Mouse (Mus musculus) intestine, postnatal 0 days (tissue): ENCODE data around the gene 1700057G04Rik. TPM values are rescaled to one million over a fixed set of nuclear protein-coding genes. Genes with fewer than 3 reads are reported as not detected.

Source experiments
- ATAC-seq: fragments of 200-750 bp; cut with Nextera tagmentation; 2 replicates; pipeline ENCODE4 v1.8.0; 2017; ENCODE audit warnings: mild to moderate bottlenecking, moderate TSS enrichment, moderate library complexity
- H3K27ac ChIP-seq: fragments of 300-500 bp; sonication (generic); 2 replicates; pipeline ENCODE4 v1.5.1; 2014; ENCODE audit warnings: mild to moderate bottlenecking, low read depth, low read length, moderate library complexity
- H3K27me3 ChIP-seq: fragments of 300-500 bp; sonication (generic); replicated peaks from 2 replicates; pipeline ENCODE4 v1.6.1; 2014; ENCODE audit warnings: low read length, mixed read lengths; ENCODE audit not compliant: control insufficient read depth, insufficient read depth
- H3K36me3 ChIP-seq: fragments of 300-500 bp; sonication (generic); 2 replicates; pipeline ENCODE4 v1.6.1; 2014; ENCODE audit warnings: mild to moderate bottlenecking, moderate library complexity; ENCODE audit not compliant: control insufficient read depth, insufficient read depth
- H3K4me1 ChIP-seq: fragments of 300-500 bp; sonication (generic); replicated peaks from 2 replicates; pipeline ENCODE4 v1.6.1; 2014; ENCODE audit warnings: antibody characterized with exemption, low read length, mixed read lengths; ENCODE audit not compliant: control insufficient read depth, insufficient read depth
- H3K4me2 ChIP-seq: fragments of 300-500 bp; sonication (generic); replicated peaks from 2 replicates; pipeline ENCODE4 v1.6.1; 2014; ENCODE audit warnings: low read depth, mild to moderate bottlenecking, moderate library complexity
- H3K4me3 ChIP-seq: fragments of 300-500 bp; sonication (generic); 2 replicates; pipeline ENCODE4 v1.5.1; 2014; ENCODE audit warnings: low read depth, low read length
- H3K9ac ChIP-seq: fragments of 300-500 bp; sonication (generic); 2 replicates; pipeline ENCODE4 v1.6.1; 2014; ENCODE audit warnings: mild to moderate bottlenecking, low read depth, low read length
- H3K9me3 ChIP-seq: fragments of 300-500 bp; sonication (generic); 2 replicates; pipeline ENCODE4 v1.6.1; 2016; ENCODE audit warnings: mixed run types; ENCODE audit not compliant: control insufficient read depth
- CTCF ChIP-seq: sonication (generic); IDR thresholded peaks from 2 replicates; pipeline ENCODE4 v1.5.1; 2016; ENCODE audit warnings: low read depth, mild to moderate bottlenecking, control low read depth, antibody characterized with exemption, moderate library complexity
- WGBS: fragments of 180-500 bp; shearing (Covaris S2); extraction: QIAGEN DNeasy Blood & Tissue Kit; methylation state at CpG from one replicate; pipeline ENCODE4 v1.1.7; 2014; 5-methylcytosine and 5-hydroxymethylcytosine counted together
- microRNA-seq: library from miRNA; unstranded; fragments of <30 nt; microRNA quantifications from one replicate; pipeline ENCODE4, GENCODE M21; 2016
- polyA plus RNA-seq: library from polyadenylated mRNA; unstranded; fragments of >200 nt; fragmentation: Nextera tagmentation; extraction: Ambion mirVana; gene quantifications from 2 replicates; pipeline ENCODE4 v1.2.1, GENCODE M21; 2015

Gene 1700057G04Rik
- polyA plus RNA-seq, 1 experiment from 2014 or later, result not detected

DNA sequence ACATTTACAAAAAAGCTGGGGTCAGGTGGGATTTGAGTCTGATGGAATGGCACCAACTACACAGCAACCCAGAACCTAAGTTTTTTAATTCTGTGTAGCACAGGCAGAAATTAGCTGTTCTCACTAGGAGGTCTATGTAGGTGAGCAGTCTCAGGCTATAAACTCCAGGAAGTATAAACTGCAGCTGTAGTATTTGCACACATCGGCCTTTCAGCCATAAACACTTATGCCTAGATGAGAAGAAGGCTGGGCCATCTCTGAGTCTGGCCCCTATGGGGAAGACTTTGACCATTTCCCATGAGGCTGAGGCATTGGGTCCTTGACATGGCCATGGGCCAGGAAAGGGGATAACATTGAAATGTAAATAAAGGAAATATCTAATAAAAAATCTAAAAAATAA is 76.7 kb downstream of the 1700057G04Rik start:
- WGBS, result 39% methylated on average over 1 of the region's 1 CpGs
- H3K4me2 ChIP-seq, result no peak overlapping the region
- H3K9ac ChIP-seq, result no peak overlapping the region
- H3K4me1 ChIP-seq, result no peaks in the 10 kb centered on the region
- H3K4me3 ChIP-seq, result no peak overlapping the region
- H3K27me3 ChIP-seq, result no peaks in the 10 kb centered on the region
- no peak for TF ChIP-seq CTCF
- no peaks in the 10 kb centered on the region for H3K36me3 ChIP-seq
- no peaks in the 10 kb centered on the region for H3K9me3 ChIP-seq
- ATAC-seq, result peak; percentile 69; the same call in 1 of the 2 replicates
- H3K27ac ChIP-seq, result no peak overlapping the region

DNA sequence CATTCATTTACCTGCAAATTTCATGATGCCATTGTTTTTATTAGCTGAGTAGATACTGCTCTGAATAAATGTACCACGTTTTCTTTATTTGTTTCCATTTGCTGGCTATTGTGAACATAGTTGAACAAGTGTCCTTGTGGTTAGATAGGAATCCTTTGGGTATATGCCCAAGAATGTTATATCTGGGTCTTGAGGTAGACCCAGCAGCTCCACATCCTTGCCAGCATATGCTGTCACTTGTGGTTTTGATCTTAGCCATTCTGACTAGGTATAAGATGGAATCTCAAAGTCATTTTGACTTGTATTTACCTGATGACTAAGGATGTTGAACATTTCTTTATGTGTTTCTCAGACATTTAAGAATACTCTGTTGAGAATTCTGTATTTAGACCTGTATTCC is 77.7 kb downstream of the 1700057G04Rik start:
- Histone ChIP-seq H3K4me2 (no peak overlapping the region), H3K9ac (no peak overlapping the region), H3K9me3 (no peaks in the 10 kb centered on the region), H3K27ac (no peak overlapping the region), H3K4me1 (no peaks in the 10 kb centered on the region), H3K36me3 (no peaks in the 10 kb centered on the region), H3K27me3 (no peaks in the 10 kb centered on the region), H3K4me3 (no peak overlapping the region)
- ATAC-seq, result no peak
- WGBS, result 86% methylated on average over 1 of the region's 1 CpGs
- TF ChIP-seq CTCF, result no peak

DNA sequence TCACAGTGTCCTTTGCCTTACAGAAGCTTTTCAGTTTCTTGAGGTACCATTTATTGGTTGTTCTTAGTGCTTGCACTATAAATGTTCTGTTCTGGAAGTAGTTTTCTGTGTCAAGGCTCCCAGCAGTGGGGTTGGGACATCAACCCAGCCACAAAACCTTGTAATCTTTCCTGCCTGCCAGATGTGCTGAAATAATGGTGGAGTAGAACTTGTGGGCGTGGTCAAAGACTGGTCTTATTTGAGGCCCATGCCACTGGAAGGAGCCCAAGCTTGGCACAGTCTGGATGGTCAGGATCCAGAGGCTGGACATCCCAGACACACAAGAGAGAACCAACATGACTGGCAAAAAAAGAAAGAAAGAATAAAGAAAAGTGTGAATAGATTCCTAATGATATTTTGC is 78.2 kb downstream of the 1700057G04Rik start:
- Histone ChIP-seq H3K36me3 (no peaks in the 10 kb centered on the region), H3K4me1 (no peaks in the 10 kb centered on the region), H3K9ac (no peak overlapping the region), H3K9me3 (no peaks in the 10 kb centered on the region), H3K4me2 (no peak overlapping the region), H3K27ac (no peak overlapping the region), H3K27me3 (no peaks in the 10 kb centered on the region), H3K4me3 (no peak overlapping the region)
- 83% methylated on average over 1 of the region's 1 CpGs for WGBS
- ATAC-seq, result no peak
- TF ChIP-seq CTCF, result no peak

DNA sequence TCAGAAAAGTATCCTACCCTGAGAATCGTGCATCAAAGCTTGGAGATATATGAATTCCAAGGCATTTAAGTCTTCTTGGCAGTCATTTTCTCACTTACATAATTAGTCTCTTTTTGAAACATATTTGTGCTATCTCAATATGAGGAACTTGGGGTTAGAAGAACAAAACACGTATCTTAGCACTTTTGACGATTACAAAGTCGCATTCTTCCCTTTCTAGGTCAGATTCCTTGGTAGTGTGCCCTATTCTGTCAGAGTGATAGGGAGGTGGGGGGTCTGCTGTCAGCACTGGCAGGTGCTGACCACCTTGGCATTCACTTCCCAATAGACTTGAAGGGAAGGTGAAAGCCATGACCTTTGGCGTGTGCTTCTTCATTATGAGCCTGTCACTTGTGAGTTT is 93.5 kb downstream of the 1700057G04Rik start:
- no peak for TF ChIP-seq CTCF
- Histone ChIP-seq H3K27ac (no peak overlapping the region), H3K4me2 (no peak overlapping the region), H3K9ac (no peak overlapping the region), H3K9me3 (no peaks in the 10 kb centered on the region), H3K36me3 (no peaks in the 10 kb centered on the region), H3K4me3 (no peak overlapping the region), H3K27me3 (no peaks in the 10 kb centered on the region), H3K4me1 (no peaks in the 10 kb centered on the region)
- no peak for ATAC-seq
- WGBS, result 85% methylated on average over 5 of the region's 5 CpGs

Small RNA genes within 50 kb of the gene (microRNA-seq; reads per million reads assigned to microRNA genes)
- gene Mir6386, result not detected

Other genes with a start within 250 kb of the 1700057G04Rik start
- gene Plscr5, start 116.4 kb upstream of the 1700057G04Rik start, polyA plus RNA-seq, result not detected in 2 replicates
- gene Plscr1, start 59.6 kb upstream of the 1700057G04Rik start, polyA plus RNA-seq, result 152 TPM in 2 replicates
- 2.8 TPM in 2 replicates for gene Plscr2, start 33.8 kb upstream of the 1700057G04Rik start, polyA plus RNA-seq
- gene Plscr4, start 148.0 kb downstream of the 1700057G04Rik start, polyA plus RNA-seq, result 4.3 and 4.6 TPM in 2 replicates
- gene Plod2, start 232.8 kb downstream of the 1700057G04Rik start, polyA plus RNA-seq, result 11.6 and 12.7 TPM in 2 replicates